Mouse (Mus musculus): ENCODE measurements at regions not wholly inside any gene's neighbourhood (a gene's known extent, or its start where the extent isn't known, plus 50 kb on each side); places are given as distances from the start of the nearest gene placed in this dataset.

DNA sequence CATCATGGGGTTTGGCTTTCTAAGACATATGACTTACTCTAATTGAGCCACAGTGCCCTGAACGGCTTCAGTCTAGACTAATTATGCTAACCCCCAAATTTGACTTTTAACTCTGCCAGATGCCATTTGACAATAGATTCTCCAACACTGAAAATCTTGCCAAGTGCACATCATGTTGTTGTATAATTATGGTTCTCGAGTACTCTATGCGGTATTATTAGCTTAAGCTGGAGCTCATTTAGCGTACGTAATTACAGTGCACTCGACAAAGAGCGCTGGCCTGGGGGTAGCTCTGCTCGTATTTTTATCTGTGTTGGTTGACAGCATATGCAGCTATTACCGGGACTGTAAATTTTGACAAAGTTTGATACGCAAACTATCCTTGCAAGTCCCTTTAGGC is 70.4 kb upstream of the Zdhhc17 start:
- H3K27ac ChIP-seq (ENCODE audit: insufficient read depth, low read length) = no peak overlapping the region
- TF ChIP-seq POLR2A (IDR thresholded peaks at IDR 0.05; ENCODE audit: extremely low read depth, insufficient read depth, low read length) = no peak
- TF ChIP-seq CTCF (IDR thresholded peaks at IDR 0.05; ENCODE audit: extremely low read depth, insufficient read depth, low read length) = no peak
- no peaks in the 10 kb centered on the region for H3K4me1 ChIP-seq (ENCODE audit: control insufficient read depth, insufficient read depth, low read length)
- H3K4me3 ChIP-seq (ENCODE audit: insufficient read depth, low read length) = no peak overlapping the region

DNA sequence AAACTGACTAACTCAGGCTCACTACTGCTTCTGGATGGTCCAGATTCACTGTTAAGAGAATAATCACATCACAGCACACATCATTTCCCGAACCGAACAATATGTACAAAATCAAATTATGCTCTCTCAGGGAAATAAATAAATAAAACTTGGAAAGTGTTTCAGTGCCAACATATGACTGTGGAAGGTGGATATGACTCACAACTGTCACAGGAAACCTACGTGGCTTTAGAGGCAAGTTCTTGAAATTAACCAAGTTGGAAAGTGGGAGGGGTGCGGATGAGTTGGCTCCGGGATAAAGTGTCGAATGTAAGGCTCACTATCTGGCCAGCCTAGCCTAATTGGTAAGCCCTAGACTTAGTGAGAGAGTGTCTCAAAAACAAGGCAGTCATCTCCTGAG is 69.1 kb upstream of the Zdhhc17 start:
- H3K27ac ChIP-seq (ENCODE audit: insufficient read depth, low read length) = no peak overlapping the region
- no peak overlapping the region for H3K4me3 ChIP-seq (ENCODE audit: insufficient read depth, low read length)
- no peak for TF ChIP-seq CTCF (IDR thresholded peaks at IDR 0.05; ENCODE audit: extremely low read depth, insufficient read depth, low read length)
- TF ChIP-seq POLR2A (IDR thresholded peaks at IDR 0.05; ENCODE audit: extremely low read depth, insufficient read depth, low read length) = no peak
- H3K4me1 ChIP-seq (ENCODE audit: control insufficient read depth, insufficient read depth, low read length) = no peaks in the 10 kb centered on the region

DNA sequence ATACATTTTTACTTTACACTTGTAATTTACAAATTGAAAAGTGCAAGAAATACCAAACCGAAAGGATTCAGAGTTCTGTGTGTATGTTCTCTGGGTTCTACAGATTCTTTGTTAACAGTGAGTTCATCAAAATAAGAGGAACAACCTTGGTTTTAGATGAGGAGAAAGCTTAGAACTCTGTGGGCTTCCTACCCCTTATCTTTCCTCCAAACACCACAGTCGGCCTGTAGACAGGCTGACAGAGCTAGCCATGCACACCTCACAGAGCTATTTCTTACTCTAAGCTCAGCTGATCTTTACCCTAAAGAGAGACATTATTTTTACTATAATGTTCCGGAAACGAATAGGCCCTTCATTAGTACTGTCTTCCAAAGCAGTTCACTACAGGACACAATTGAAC is 67.7 kb upstream of the Zdhhc17 start:
- Histone ChIP-seq H3K27ac (ENCODE audit: insufficient read depth, low read length) (no peak overlapping the region), H3K4me3 (ENCODE audit: insufficient read depth, low read length) (no peak overlapping the region), H3K4me1 (ENCODE audit: control insufficient read depth, insufficient read depth, low read length) (no peaks in the 10 kb centered on the region)
- TF ChIP-seq POLR2A (IDR thresholded peaks at IDR 0.05; ENCODE audit: extremely low read depth, insufficient read depth, low read length) (no peak), CTCF (IDR thresholded peaks at IDR 0.05; ENCODE audit: extremely low read depth, insufficient read depth, low read length) (no peak)

DNA sequence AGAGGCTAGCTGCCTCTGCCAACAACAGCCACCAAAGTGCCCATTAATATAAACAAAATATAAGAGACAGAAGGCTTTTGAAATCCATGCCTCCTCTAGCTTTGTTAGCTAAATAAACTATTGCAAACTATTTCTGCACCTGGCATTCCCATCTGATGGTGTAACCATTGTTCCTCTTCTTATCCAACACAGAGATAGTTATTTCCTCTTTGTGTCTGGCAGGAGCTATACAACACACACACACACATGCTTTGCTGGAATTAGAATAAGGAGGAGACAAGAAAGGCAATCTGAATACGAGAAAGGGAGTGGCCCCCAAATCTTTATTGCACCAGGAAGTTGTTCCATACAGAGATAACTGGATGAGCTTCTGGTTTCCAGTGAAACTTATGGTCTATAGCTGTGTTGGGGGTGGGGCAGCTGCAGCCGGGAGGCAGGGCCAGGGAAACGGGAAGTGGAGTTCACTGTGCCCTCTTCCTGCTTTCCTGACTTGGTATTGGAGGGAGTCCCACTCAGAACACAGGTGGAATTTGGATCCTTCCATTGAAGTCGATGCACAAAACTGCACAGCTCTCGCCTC is 64.0 kb upstream of the Zdhhc17 start:
- no peak overlapping the region for H3K27ac ChIP-seq (ENCODE audit: insufficient read depth, low read length)
- no peak for TF ChIP-seq CTCF (IDR thresholded peaks at IDR 0.05; ENCODE audit: extremely low read depth, insufficient read depth, low read length)
- no peak for TF ChIP-seq POLR2A (IDR thresholded peaks at IDR 0.05; ENCODE audit: extremely low read depth, insufficient read depth, low read length)
- no peaks in the 10 kb centered on the region for H3K4me1 ChIP-seq (ENCODE audit: control insufficient read depth, insufficient read depth, low read length)
- no peak overlapping the region for H3K4me3 ChIP-seq (ENCODE audit: insufficient read depth, low read length)

DNA sequence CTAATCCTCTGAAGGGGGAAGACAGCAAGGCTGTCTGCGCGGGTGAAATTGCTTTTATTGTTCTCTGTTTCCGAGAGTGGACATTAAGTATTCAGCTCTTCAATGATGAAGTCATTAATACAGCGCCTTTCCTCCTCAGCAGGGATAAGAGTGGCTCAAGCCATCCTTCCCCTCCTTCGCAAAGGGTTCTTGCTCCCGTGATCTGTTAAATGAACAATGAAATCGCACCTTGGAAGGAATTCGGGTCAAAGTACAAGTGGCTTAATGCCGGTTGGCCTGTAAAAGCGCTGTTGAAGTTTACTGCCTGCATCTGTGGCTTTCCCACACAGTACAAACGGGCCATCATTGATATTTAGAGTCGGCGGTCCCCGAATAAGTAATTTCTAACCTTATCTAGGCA is 63.3 kb upstream of the Zdhhc17 start:
- Histone ChIP-seq H3K4me1 (ENCODE audit: control insufficient read depth, insufficient read depth, low read length) (no peaks in the 10 kb centered on the region), H3K27ac (ENCODE audit: insufficient read depth, low read length) (no peak overlapping the region), H3K4me3 (ENCODE audit: insufficient read depth, low read length) (no peak overlapping the region)
- TF ChIP-seq CTCF (IDR thresholded peaks at IDR 0.05; ENCODE audit: extremely low read depth, insufficient read depth, low read length) = no peak
- no peak for TF ChIP-seq POLR2A (IDR thresholded peaks at IDR 0.05; ENCODE audit: extremely low read depth, insufficient read depth, low read length)

DNA sequence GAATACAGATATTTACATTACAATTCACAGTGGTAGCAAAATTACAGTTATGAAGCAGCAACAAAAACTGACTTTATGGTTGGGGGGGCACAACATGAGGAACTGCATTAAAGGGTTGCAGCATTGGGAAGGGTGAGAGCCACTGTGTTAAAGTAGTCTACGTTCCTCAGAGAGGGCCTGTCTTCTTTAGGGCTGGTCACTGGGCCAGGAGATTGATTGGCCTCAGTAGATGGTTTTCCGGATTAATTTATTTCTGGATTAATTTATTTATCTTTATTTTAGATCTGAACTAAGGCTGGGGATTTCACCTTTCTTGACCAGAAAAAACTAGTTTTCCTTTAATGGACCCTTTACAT is 62.6 kb upstream of the Zdhhc17 start:
- no peak overlapping the region for H3K4me3 ChIP-seq (ENCODE audit: insufficient read depth, low read length)
- TF ChIP-seq CTCF (IDR thresholded peaks at IDR 0.05; ENCODE audit: extremely low read depth, insufficient read depth, low read length) (no peak), POLR2A (IDR thresholded peaks at IDR 0.05; ENCODE audit: extremely low read depth, insufficient read depth, low read length) (no peak)

DNA sequence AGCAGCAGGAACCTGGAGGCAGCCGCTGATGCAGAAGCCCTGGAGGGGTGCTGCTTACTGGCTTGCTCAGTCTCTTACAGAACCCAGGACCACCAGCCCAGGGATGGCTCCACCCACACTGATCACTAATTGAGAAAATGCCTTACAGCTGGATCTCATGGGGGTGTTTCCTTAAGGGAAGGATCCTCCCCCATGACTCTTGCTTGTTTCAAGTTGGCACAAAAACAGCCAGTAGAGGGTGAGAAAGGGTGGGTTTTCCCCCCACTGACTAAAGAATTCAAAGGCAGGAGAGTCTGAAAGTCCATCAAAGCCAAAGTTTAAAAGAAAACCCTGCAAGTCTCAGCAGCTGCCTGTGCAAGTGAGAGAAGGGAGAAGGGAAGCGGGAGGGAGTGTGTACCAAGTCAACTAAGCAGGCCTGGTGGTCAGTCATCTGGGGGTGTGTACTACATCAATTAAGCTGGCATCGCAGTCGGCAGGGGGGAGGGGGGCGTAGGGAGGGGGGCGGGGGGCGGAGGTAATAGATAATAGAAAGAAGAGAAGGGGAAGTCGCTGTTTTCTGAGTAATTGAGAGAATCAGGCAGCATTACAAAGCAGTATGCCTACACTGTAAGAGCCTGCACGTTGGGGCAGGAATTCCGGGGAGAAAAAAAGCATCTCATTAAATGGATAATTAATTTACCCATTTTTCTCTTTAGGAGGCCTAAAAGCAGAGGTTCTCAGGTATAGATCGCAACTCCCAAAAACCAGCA is 62.0 kb upstream of the Zdhhc17 start:
- Histone ChIP-seq H3K4me3 (ENCODE audit: insufficient read depth, low read length) (no peak overlapping the region), H3K4me1 (ENCODE audit: control insufficient read depth, insufficient read depth, low read length) (no peaks in the 10 kb centered on the region), H3K27ac (ENCODE audit: insufficient read depth, low read length) (no peak overlapping the region)
- TF ChIP-seq CTCF (IDR thresholded peaks at IDR 0.05; ENCODE audit: extremely low read depth, insufficient read depth, low read length) (no peak), POLR2A (IDR thresholded peaks at IDR 0.05; ENCODE audit: extremely low read depth, insufficient read depth, low read length) (no peak)

More for the DNA sequence above, 62.6 kb upstream of the Zdhhc17 start:
- no peaks in the 10 kb centered on the region for H3K4me1 ChIP-seq (ENCODE audit: control insufficient read depth, insufficient read depth, low read length)
- H3K27ac ChIP-seq (ENCODE audit: insufficient read depth, low read length) = no peak overlapping the region

DNA sequence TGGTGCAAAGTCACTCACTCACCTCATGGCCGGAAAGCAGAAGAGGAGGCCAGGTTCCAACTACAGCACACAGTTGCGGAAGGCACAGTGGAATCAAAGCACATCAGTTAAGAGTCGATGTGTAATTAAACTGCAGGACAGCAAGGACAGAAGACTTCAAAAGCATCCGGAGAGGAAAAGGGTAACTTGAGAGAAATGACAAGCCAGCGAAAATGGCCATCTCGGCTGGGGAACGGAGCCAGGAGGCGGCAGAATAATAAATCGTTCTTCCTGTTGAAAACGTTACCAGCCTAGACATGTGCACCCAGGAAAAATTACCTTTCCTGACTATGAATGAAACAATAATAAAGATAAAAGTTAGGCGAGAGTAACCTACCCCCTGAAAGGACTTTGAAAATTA is 56.2 kb upstream of the Zdhhc17 start:
- Histone ChIP-seq H3K27ac (ENCODE audit: insufficient read depth, low read length) (no peak overlapping the region), H3K4me3 (ENCODE audit: insufficient read depth, low read length) (no peak overlapping the region), H3K4me1 (ENCODE audit: control insufficient read depth, insufficient read depth, low read length) (no peaks in the 10 kb centered on the region)
- TF ChIP-seq CTCF (IDR thresholded peaks at IDR 0.05; ENCODE audit: extremely low read depth, insufficient read depth, low read length) (no peak), POLR2A (IDR thresholded peaks at IDR 0.05; ENCODE audit: extremely low read depth, insufficient read depth, low read length) (no peak)

DNA sequence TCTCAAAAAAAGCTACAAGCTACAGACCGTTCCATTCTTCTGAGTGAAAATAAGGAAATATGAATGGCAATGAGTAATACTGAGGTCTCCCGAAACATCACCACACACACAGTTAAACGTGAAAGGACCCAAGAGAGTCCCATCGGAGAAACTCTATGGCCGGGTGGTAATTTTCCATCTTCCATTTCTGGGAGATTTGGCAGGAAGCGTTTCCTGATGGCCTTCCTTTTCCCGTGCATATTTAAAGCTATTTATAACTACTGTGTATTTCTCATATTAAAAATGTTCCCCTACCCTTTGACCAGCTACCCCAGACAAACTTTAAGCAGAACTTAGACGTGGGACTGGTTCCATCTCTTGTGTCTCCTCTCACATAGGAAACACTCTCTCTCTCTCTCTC is 50.7 kb upstream of the Zdhhc17 start:
- Histone ChIP-seq H3K4me1 (ENCODE audit: control insufficient read depth, insufficient read depth, low read length) (no peaks in the 10 kb centered on the region), H3K27ac (ENCODE audit: insufficient read depth, low read length) (no peak overlapping the region), H3K4me3 (ENCODE audit: insufficient read depth, low read length) (no peak overlapping the region)
- TF ChIP-seq POLR2A (IDR thresholded peaks at IDR 0.05; ENCODE audit: extremely low read depth, insufficient read depth, low read length) = no peak
- no peak for TF ChIP-seq CTCF (IDR thresholded peaks at IDR 0.05; ENCODE audit: extremely low read depth, insufficient read depth, low read length)
